Mouse (Mus musculus) layer of hippocampus, adult 9-10 months (tissue): ENCODE measurements around the gene Rnf217.

Experiments
- DNase-seq: peaks from one replicate; pipeline ENCODE4 v3.0.0; 2022; ENCODE audit warnings: low spot score

Gene Rnf217

GRCm38 (mm10) chr10:31609066-31609961 is at the start of gene Rnf217:
TSS of gene Rnf217 (minus strand) at chr10:31609184.
- DNase-seq, result no peak

DNA sequence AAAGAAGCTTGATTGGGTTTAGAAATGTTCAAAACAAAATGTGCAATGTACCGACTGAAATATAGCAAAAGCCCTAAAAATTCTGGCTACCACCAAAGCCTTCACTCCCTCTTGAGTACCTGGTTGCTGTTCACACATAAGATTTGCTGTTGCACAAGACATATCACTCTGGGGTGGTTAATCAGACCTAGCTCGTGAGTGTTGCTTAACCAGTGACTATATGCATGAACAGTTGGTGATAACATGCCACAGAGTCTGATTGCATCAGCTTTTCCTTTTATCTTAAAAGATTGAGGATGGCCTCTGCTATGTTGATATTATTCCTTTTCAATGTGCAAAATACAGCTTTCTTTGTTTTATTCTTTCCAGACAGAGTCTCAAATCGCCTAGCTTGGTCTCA is 38.3 kb upstream of the Rnf217 start:
- no peak for DNase-seq

DNA sequence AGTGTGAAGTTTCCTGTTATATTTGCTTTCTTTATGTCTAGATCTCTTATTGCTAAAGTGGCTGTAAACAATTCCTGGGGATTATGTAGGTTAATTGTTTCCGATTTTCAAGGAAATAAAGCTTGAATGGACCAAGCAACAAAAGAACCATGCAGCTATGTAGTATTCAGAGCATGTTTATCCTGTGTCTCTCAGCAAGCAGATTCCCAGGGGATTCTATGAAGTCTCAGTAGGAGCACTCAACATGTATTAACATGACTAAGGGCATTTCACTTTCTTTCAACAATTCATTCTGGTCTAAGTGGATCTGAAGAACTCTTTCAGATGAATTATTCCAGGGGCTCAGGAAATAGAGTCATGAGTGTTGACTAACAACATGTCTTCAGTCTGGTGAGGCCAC is 37.1 kb upstream of the Rnf217 start:
- no peak for DNase-seq

DNA sequence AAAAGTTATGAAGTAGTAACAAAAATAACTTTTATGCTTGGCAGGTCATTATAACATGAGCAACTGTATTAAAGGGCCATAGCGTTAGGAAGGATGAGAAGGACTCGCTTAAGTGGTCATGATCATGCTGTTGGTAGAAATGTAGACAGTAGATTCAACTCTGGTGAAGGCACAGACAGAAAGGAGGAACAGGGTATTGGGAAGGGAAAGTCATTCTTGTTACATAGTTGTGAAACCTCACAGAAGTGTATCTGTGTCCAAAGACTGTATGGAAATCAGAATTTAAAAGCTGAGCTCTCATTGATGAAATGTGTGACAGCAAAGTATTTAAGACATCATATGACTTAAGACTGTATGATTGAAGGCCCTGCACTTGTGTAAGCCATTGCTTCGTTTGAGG is 26.1 kb upstream of the Rnf217 start:
- DNase-seq, result no peak

- DNase-seq, result no peak
Observed at GRCm38 (mm10) chr10:31632005-31632404, 23.0 kb upstream of the Rnf217 start.

GRCm38 (mm10) chr10:31615355-31615754 is 6.4 kb upstream of the Rnf217 start:
- no peak for DNase-seq

DNA sequence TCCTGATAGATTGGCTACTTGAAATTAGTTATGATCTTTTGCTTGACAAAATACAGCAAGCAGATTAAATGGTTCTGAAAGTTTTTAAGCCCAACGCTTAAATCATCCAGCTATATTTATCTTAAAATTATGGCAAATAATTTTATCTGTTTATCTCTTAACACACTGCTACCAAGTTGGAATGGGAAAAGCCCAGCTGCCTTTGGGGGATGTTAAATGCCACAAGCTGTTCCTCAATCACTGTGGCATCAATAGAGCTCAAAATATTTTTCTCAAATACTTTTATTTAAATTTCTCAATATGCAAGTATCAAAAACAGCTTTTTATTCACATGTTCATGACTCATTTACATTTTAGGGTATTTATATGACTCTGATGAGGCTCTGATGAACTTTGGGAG is 5.1 kb upstream of the Rnf217 start:
- no peak for DNase-seq

DNA sequence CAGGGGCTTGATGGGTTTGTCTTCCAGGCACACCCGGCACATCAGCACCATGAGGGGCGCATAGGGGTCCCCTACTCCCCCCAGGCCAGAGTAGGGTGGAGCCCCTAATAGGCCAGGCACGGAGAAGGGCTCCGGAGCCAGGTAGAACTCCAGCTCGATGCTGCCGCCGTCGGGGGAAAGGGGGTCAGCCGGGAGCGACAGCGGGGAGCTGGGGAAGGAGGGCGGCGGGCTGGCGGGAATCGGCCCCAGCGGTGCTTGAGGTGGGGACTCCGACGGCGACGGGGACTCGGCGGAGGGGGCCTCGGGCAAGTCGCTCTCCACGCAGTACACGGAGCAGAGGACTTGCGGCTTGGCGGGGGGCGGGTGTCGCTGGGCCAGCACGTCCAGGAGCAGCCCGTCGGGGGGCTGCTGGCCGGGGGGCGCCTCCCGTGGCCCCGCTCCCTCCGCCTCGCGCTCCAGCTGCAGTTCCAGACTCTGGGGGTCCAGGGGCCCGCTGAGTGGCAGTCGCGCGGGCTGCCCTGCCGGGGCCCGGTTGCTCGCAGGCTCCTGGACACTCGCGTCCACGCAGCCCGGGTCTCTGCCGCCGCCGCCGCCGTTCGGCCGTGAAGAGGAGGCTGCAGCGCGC is 431 bp downstream of the Rnf217 start:
- no peak for DNase-seq

GRCm38 (mm10) chr10:31606981-31607867 is 1.8 kb downstream of the Rnf217 start:
- no peak for DNase-seq

GRCm38 (mm10) chr10:31603855-31604254 is 5.1 kb downstream of the Rnf217 start:
- DNase-seq, result no peak

DNA sequence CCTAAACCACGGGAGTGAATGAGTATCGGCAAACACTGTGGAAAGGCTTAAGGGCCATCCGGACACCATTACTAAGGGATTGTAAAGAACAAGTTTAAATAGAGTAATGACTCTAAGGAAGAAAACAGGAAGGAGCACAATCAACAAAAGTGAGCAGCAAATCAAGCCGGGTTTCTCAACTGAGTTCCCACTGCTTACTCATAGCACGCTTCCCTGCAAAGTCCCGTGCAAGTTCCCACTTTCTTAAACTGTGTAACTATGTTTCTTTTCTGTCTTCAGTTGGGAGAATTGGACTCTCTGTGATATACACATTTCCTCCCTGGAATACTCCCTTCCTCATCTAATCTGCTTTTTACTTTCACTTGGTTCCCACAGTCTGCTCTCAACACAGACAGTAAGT is 8.9 kb downstream of the Rnf217 start:
- no peak for DNase-seq

- DNase-seq, result no peak
Observed at GRCm38 (mm10) chr10:31597886-31598285, 11.1 kb downstream of the Rnf217 start.

DNA sequence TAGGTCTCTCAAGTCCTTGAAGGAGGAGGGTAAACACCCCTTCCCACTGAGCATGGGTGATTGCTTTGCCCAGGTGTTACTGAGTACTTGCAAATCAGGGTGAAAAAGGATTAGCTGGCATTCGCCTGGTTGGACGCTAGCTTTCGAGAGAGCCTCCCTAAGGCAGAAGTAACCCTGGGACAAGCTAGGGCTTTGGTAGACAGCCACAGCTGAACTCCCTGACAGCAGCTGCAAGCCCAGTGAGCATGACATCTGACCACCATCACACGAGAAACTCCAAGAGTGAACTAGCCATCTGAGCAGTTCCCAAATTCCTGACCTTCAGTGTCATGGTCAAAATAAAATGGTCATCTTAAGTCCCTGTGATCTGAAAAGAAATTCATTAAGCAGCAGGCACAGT is 12.2 kb downstream of the Rnf217 start:
- no peak for DNase-seq

DNA sequence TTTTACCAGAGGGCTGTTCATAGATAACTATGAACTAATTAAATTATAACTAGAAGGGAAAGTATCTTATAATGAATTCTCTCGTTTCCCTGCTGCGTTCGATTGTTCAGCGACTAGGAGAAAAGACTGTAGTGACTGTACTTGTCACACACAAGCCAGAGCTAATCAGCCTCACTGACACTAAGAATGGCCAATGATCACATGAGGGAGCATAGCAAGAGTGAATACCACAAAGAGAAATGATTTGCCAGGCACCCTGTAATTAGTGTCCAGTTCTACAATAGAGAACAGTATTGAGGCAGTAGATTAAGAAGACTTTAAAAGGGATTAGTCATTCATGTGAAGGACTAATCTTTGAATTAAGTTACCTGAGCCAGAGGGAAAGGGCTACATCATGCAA is 13.7 kb downstream of the Rnf217 start:
- DNase-seq, result no peak

- DNase-seq, result no peak
Observed at GRCm38 (mm10) chr10:31592741-31593524, 16.1 kb downstream of the Rnf217 start.

GRCm38 (mm10) chr10:31592095-31592740 is 16.8 kb downstream of the Rnf217 start:
- no peak for DNase-seq

DNA sequence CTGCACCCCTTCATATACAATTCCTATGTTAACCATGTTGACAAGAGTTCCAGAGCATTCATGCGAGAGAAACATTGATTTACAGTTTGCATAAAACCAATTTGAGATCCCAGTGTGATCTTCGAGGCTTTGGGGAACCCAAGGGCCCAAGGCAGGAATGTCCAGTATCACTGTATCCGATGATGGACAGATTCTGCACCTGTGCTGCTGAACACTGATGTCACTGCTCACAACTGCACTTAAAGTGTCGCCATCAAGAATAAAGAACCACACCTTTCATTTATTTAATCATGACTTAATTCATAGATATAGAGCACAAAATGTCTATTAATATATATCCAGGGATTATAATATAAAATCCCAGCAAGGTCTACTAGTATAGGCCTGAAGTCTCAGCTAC is 28.3 kb downstream of the Rnf217 start:
- no peak for DNase-seq

DNA sequence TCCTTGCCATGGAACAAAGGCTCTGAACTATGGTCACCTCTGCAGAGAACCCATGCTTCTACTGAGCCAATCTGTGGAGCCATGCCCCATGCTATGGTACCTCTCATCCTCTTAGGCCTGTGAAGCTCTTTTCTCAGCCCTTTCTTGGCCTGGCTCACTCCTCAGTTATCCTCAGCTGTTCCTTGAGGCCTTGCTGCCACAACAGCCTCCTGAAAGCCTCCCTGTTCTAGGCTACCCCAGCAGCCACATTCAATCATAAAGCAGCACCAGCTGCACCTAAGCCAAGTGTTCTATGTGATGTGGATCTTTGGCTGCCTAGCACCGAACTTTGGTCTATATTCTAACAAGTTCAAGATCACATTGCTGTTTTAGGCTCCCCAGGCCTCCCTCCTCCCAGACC is 28.9 kb downstream of the Rnf217 start:
- no peak for DNase-seq

GRCm38 (mm10) chr10:31573267-31573666 is 35.7 kb downstream of the Rnf217 start:
- DNase-seq, result no peak

DNA sequence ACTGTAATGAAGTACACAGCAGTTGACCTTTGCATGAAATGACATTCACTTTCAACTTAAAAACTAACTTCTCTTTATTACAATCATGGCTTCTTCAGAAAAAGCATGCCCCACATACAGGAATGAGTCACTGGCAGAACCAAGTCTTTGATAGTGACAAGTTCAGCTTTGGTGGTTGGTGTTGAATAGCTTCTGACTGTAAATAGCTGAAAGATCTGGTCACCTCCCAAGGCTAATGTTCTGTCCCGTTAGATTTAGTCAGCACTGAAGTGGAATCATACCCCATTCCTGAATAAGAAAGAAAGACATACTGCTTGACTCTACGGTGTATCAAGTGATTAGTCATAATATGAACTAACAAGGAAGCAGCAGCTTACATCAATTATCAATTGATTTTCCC is 51.7 kb downstream of the Rnf217 start:
- no peak for DNase-seq

- DNase-seq, result no peak
Observed at GRCm38 (mm10) chr10:31555433-31555960, 53.5 kb downstream of the Rnf217 start.
